16 mouse cellular contexts compared by ENCODE assay signal in the genomic region with DNA sequence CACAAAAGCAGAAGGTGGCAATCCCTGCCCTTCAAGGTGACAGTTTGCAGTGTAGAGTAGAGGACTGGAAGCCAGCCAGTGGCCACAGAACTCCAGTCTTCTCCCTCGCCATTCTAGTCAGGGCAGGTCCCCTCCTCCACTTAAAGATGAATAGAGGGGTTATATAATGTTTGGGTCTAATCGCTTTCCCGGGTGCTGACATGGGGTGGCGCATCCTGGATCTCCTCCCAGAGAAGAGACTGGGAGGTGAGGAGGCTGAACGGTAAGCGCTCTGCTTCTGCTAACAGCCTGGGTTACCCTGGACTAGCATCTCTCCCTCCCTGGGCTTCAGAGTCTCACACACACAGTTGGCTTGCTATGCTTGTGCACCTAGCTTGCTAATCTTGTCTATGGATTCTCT. TPM values are rescaled to one million over a fixed set of nuclear protein-coding genes. Genes with fewer than 3 reads are reported as not detected.
DNase-seq lines count a peak whose midpoint lies in the region; ATAC-seq and TF ChIP-seq lines count a peak whose summit lies in the region.
"Had no signal": no experiment of that assay in that cellular context is flagged by ENCODE, and none has a peak within 500 bp of the region (broad histone marks: within the 10 kb centered on the region; RNA-seq: fewer than 3 reads in every experiment).

No protein-coding gene starts in this region.

- peak; percentile 62 to 69 for DNase-seq in cerebellum, adult 18-20 months
- DNase-seq in cerebellum, adult 11 months: no peak
- no peak for DNase-seq in heart, postnatal 25 days (ENCODE audit: low spot score)
- no peak for DNase-seq in midbrain, embryonic 11.5 days (ENCODE audit: low spot score, missing footprints)
- no peak for DNase-seq in hindbrain, postnatal 0 days (ENCODE audit: low spot score)
- no peak for DNase-seq in kidney, postnatal 10 days
- DNase-seq: gastrocnemius, postnatal 36 days; heart, postnatal 36 days; kidney, adult 11 months; kidney, postnatal 36 days had no signal

- H3K4me3 ChIP-seq in heart, embryonic 15.5 days: no peak overlapping the region
- no peak overlapping the region for H3K4me3 ChIP-seq in midbrain, embryonic 12.5 days
- no peak overlapping the region for H3K4me3 ChIP-seq in midbrain, embryonic 11.5 days (ENCODE audit: low read depth, low read length)
- H3K4me3 ChIP-seq in hindbrain, postnatal 0 days (ENCODE audit: low read length): no peak overlapping the region
- H3K4me3 ChIP-seq: embryonic facial prominence, embryonic 13.5 days had no signal

- H3K27me3 ChIP-seq in heart, embryonic 15.5 days: no peaks in the 10 kb centered on the region
- no peaks in the 10 kb centered on the region for H3K27me3 ChIP-seq in midbrain, embryonic 12.5 days
- H3K27me3 ChIP-seq in midbrain, embryonic 11.5 days (ENCODE audit: control insufficient read depth, insufficient read depth, low read length): no peaks in the 10 kb centered on the region
- no peaks in the 10 kb centered on the region for H3K27me3 ChIP-seq in hindbrain, postnatal 0 days (ENCODE audit: insufficient read depth, low read length)
- H3K27me3 ChIP-seq: embryonic facial prominence, embryonic 13.5 days had no signal

- intact Hi-C loops in heart, postnatal 25 days (cut with DNase I): no loop called here

- H3K36me3 ChIP-seq in heart, embryonic 15.5 days: peaks cover 18% of the 10 kb centered on the region
- peaks cover 46% of the 10 kb centered on the region for H3K36me3 ChIP-seq in midbrain, embryonic 12.5 days
- H3K36me3 ChIP-seq in midbrain, embryonic 11.5 days (ENCODE audit: control insufficient read depth, insufficient read depth, low read length): peaks cover 5% of the 10 kb centered on the region; the same call in 1 of the 2 replicates
- peaks cover 11% of the 10 kb centered on the region for H3K36me3 ChIP-seq in hindbrain, postnatal 0 days (ENCODE audit: insufficient read depth, low read length)

- no peak for TF ChIP-seq CTCF in hindbrain, postnatal 0 days (IDR thresholded peaks at IDR 0.05; ENCODE audit: low read depth)

- H3K27ac ChIP-seq in heart, embryonic 15.5 days: peak overlapping the region; percentile 51
- H3K27ac ChIP-seq in midbrain, embryonic 12.5 days (replicated peaks): 0 out of 2 replicates have a peak overlapping the region, but pooled peaks have one; percentile 3
- H3K27ac ChIP-seq in midbrain, embryonic 11.5 days (ENCODE audit: low read depth, low read length): no peak overlapping the region
- H3K27ac ChIP-seq in hindbrain, postnatal 0 days: peak overlapping the region; percentile 20; the same call in 1 of the 2 replicates
- H3K27ac ChIP-seq: embryonic facial prominence, embryonic 13.5 days had no signal

- WGBS in heart, embryonic 15.5 days: 57% methylated on average over 6 of the region's 6 CpGs
- 78% methylated on average over 6 of the region's 6 CpGs for WGBS in midbrain, embryonic 12.5 days
- WGBS in midbrain, embryonic 11.5 days: 81% methylated on average over 6 of the region's 6 CpGs
- 49% methylated on average over 6 of the region's 6 CpGs for WGBS in hindbrain, postnatal 0 days

- peaks cover 14% of the 10 kb centered on the region for H3K4me1 ChIP-seq in heart, embryonic 15.5 days (replicated peaks)
- peaks cover 13% of the 10 kb centered on the region; the same call in 1 of the 2 replicates for H3K4me1 ChIP-seq in midbrain, embryonic 12.5 days
- H3K4me1 ChIP-seq in midbrain, embryonic 11.5 days (ENCODE audit: control insufficient read depth, insufficient read depth, low read length): no peaks in the 10 kb centered on the region
- H3K4me1 ChIP-seq in hindbrain, postnatal 0 days (ENCODE audit: insufficient read depth, low read length): no peaks in the 10 kb centered on the region
- H3K4me1 ChIP-seq: embryonic facial prominence, embryonic 13.5 days had no signal

- H3K9ac ChIP-seq in heart, embryonic 15.5 days: no peak overlapping the region
- no peak overlapping the region for H3K9ac ChIP-seq in midbrain, embryonic 12.5 days (replicated peaks)
- no peak overlapping the region for H3K9ac ChIP-seq in midbrain, embryonic 11.5 days (ENCODE audit: low read length)
- H3K9ac ChIP-seq in hindbrain, postnatal 0 days (replicated peaks; ENCODE audit: low read length): no peak overlapping the region

- ATAC-seq in heart, embryonic 15.5 days (replicated peaks; ENCODE audit: insufficient number of reproducible peaks, insufficient read depth, low FRiP score, low read depth): no peak
- ATAC-seq in midbrain, embryonic 12.5 days (ENCODE audit: low FRiP score, low read depth): no peak
- no peak for ATAC-seq in midbrain, embryonic 11.5 days (ENCODE audit: low FRiP score)
- ATAC-seq in hindbrain, postnatal 0 days: no peak
- ATAC-seq: activated CD4-positive, CD25-positive, alpha-beta regulatory T cell, adult 4 months had no signal

- no peak overlapping the region for H3K4me2 ChIP-seq in heart, embryonic 15.5 days
- H3K4me2 ChIP-seq in midbrain, embryonic 12.5 days (replicated peaks): no peak overlapping the region
- no peak overlapping the region for H3K4me2 ChIP-seq in midbrain, embryonic 11.5 days
- no peak overlapping the region for H3K4me2 ChIP-seq in hindbrain, postnatal 0 days (ENCODE audit: low read depth, low read length)
- H3K4me2 ChIP-seq: embryonic facial prominence, embryonic 13.5 days; liver, embryonic 11.5 days had no signal

- H3K9me3 ChIP-seq in heart, embryonic 15.5 days (replicated peaks): no peaks in the 10 kb centered on the region
- H3K9me3 ChIP-seq in midbrain, embryonic 12.5 days: no peaks in the 10 kb centered on the region
- H3K9me3 ChIP-seq in midbrain, embryonic 11.5 days (ENCODE audit: control insufficient read depth, low read length): no peaks in the 10 kb centered on the region
- no peaks in the 10 kb centered on the region for H3K9me3 ChIP-seq in hindbrain, postnatal 0 days (ENCODE audit: low read length)
- H3K9me3 ChIP-seq: embryonic facial prominence, embryonic 13.5 days had no signal

RNA-seq across cellular contexts. Expression of a gene that starts 32.2 kb away (rescaled TPM):
- polyA plus RNA-seq in heart, embryonic 15.5 days (2015; fragmentation: Nextera tagmentation; extraction: Ambion mirVana): 33.7 and 35.1 TPM in 2 replicates
- 10 to 100 TPM; 11.3 to 11.6 TPM for total RNA-seq in heart, postnatal 25 days (2021)
- polyA plus RNA-seq in midbrain, embryonic 12.5 days (2016; fragmentation: Nextera tagmentation; extraction: Ambion mirVana): 75.8 and 90.3 TPM in 2 replicates
- polyA plus RNA-seq in midbrain, embryonic 11.5 days (2014; fragmentation: Nextera tagmentation; extraction: Ambion mirVana): 64.3 and 67.4 TPM in 2 replicates
- total RNA-seq in hindbrain, postnatal 0 days (2014; rRNA removed): 185 and 190 TPM in 2 replicates
- polyA plus RNA-seq in hindbrain, postnatal 0 days (2015; fragmentation: Nextera tagmentation; extraction: Ambion mirVana): 162 and 167 TPM in 2 replicates

RNA-seq across cellular contexts. Expression of a gene that starts 36.4 kb away (rescaled TPM):
- polyA plus RNA-seq in heart, embryonic 15.5 days (2015; fragmentation: Nextera tagmentation; extraction: Ambion mirVana): 1.0 and 1.1 TPM in 2 replicates
- 10 to 100 TPM; 13.2 to 14.5 TPM for total RNA-seq in heart, postnatal 25 days (2021)
- polyA plus RNA-seq in midbrain, embryonic 12.5 days (2016; fragmentation: Nextera tagmentation; extraction: Ambion mirVana): 0.09 TPM in 1 of 2 replicates, not detected in the other
- 0.10 TPM in 1 of 2 replicates, not detected in the other for polyA plus RNA-seq in midbrain, embryonic 11.5 days (2014; fragmentation: Nextera tagmentation; extraction: Ambion mirVana)
- total RNA-seq in hindbrain, postnatal 0 days (2014; rRNA removed): 0.68 TPM in 2 replicates
- polyA plus RNA-seq in hindbrain, postnatal 0 days (2015; fragmentation: Nextera tagmentation; extraction: Ambion mirVana): 0.16 and 0.54 TPM in 2 replicates
- total RNA-seq: common myeloid progenitor, adult 5-6 weeks had no signal
- polyA plus RNA-seq: embryonic facial prominence, embryonic 13.5 days had no signal

Comparison
In these comparisons a context has a peak if more than half of its experiments do, and no peak if none do; other contexts are left out.
1. DNase-seq: peak in cerebellum, adult 18-20 months (2 of 2); none in cerebellum, adult 11 months (single experiment), heart, postnatal 25 days (single experiment), midbrain, embryonic 11.5 days (single experiment), hindbrain, postnatal 0 days (single experiment) and kidney, postnatal 10 days (single experiment).